Mouse (Mus musculus): ENCODE measurements at regions not wholly inside any gene's neighbourhood (a gene's known extent, or its start where the extent isn't known, plus 50 kb on each side); places are given as distances from the start of the nearest gene placed in this dataset.

DNA sequence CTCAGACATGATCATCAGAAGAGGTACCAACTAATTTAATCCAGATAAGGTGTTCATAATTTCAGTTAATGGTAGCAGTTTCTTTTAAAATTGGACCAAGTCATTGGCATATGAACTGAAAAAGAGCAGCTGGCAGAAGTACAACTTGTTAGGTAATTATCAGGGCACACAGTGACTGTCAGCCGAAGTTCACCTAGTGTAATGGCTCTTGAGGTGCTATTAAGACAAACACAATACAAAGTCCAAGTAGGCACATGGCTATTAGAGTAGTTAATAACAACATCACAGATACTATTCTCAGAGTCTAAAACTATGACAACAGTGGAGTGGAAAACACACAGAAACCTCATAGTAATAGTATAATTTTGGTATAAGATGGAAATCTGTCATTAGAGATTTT is 730.7 kb downstream of the Slc22a22 start:
- no peaks in the 10 kb centered on the region for H3K9me3 ChIP-seq (replicated peaks)
- no peak overlapping the region for H3K4me3 ChIP-seq (replicated peaks)
- H3K36me3 ChIP-seq = no peaks in the 10 kb centered on the region
- no peak overlapping the region for H3K27ac ChIP-seq
- ATAC-seq (replicated peaks; ENCODE audit: low FRiP score) = no peak
- no peak overlapping the region for H3K9ac ChIP-seq
- no peak overlapping the region for H3K4me2 ChIP-seq
- H3K27me3 ChIP-seq = no peaks in the 10 kb centered on the region
- WGBS = 54% methylated on average over 1 of the region's 1 CpGs
- no peaks in the 10 kb centered on the region for H3K4me1 ChIP-seq

DNA sequence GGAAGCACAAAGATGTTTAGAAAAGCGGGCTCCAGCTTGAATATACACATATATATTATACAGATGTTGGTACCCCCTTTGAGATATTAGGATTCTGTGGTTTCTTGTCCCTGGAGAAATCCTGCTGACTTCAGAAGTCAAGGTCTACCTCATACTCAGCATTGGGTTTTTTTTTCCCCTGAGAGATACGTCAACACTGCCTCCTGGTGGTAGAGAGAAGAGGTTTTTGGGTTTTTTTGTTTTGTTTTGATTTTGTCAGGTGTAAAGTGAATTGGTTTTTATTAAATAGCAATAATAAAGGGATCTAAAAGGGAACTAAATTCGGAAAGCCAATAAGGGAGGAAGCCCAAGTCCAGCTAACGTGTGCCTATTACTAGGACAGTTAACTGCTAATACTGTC is 732.5 kb downstream of the Slc22a22 start:
- Histone ChIP-seq H3K4me2 (no peak overlapping the region), H3K27ac (no peak overlapping the region), H3K4me3 (replicated peaks) (no peak overlapping the region), H3K9ac (no peak overlapping the region), H3K4me1 (no peaks in the 10 kb centered on the region), H3K9me3 (replicated peaks) (no peaks in the 10 kb centered on the region), H3K27me3 (no peaks in the 10 kb centered on the region), H3K36me3 (no peaks in the 10 kb centered on the region)
- 47% methylated on average over 4 of the region's 4 CpGs for WGBS
- no peak for ATAC-seq (replicated peaks; ENCODE audit: low FRiP score)

All from kidney, embryonic 15.5 days (tissue).